Mouse (Mus musculus): ENCODE measurements around the gene Dmwd. TPM values are rescaled to one million over a fixed set of nuclear protein-coding genes. Genes with fewer than 3 reads are reported as not detected.

The Dmwd gene
- 25.1 and 26.0 TPM in 2 replicates for polyA plus RNA-seq (2015; fragmentation: Nextera tagmentation; extraction: Ambion mirVana)

GRCm38 (mm10) chr7:19075723-19076585 is at the start of gene Dmwd:
Dmwd (plus strand) TSS chr7:19076227.
- H3K9me3 ChIP-seq, result no peaks in the 10 kb centered on the region
- H3K27me3 ChIP-seq, result no peaks in the 10 kb centered on the region
- WGBS, result under 1% methylated on average over 90 of the region's 91 CpGs
- peak; percentile 98 for ATAC-seq (ENCODE audit: low read depth)
- peak within 1 kb of the TSS; percentile 98 for H3K9ac ChIP-seq
- peak within 1 kb of the TSS; percentile 79 for H3K4me2 ChIP-seq
- H3K4me3 ChIP-seq, result peak within 1 kb of the TSS; percentile 95
- H3K36me3 ChIP-seq, result peaks cover 31% of the 10 kb centered on the region
- H3K4me1 ChIP-seq (replicated peaks), result peaks cover 28% of the 10 kb centered on the region
- peak within 1 kb of the TSS; percentile 86 for H3K27ac ChIP-seq (replicated peaks)

GRCm38 (mm10) chr7:19028067-19028466 is 48.0 kb upstream of the Dmwd start:
- H3K4me1 ChIP-seq (replicated peaks), result peaks cover 19% of the 10 kb centered on the region
- ATAC-seq (ENCODE audit: low read depth), result no peak
- no peak overlapping the region for H3K4me2 ChIP-seq
- no peak overlapping the region for H3K4me3 ChIP-seq
- peaks cover 8% of the 10 kb centered on the region for H3K27me3 ChIP-seq
- H3K9me3 ChIP-seq, result no peaks in the 10 kb centered on the region
- H3K9ac ChIP-seq, result no peak overlapping the region
- peaks cover 43% of the 10 kb centered on the region for H3K36me3 ChIP-seq
- no peak overlapping the region for H3K27ac ChIP-seq (replicated peaks)

- H3K9me3 ChIP-seq, result no peaks in the 10 kb centered on the region
- no peak overlapping the region for H3K4me3 ChIP-seq
- no peak overlapping the region for H3K9ac ChIP-seq
- H3K4me1 ChIP-seq (replicated peaks), result peaks cover 19% of the 10 kb centered on the region
- ATAC-seq (ENCODE audit: low read depth), result peak; percentile 21
- H3K4me2 ChIP-seq, result no peak overlapping the region
- peaks cover 52% of the 10 kb centered on the region for H3K36me3 ChIP-seq
- WGBS, result 58% methylated on average over 6 of the region's 6 CpGs
- H3K27me3 ChIP-seq, result no peaks in the 10 kb centered on the region
- no peak overlapping the region for H3K27ac ChIP-seq (replicated peaks)
These were observed 46.9 kb upstream of the Dmwd start for GRCm38 (mm10) chr7:19029084-19029653.

GRCm38 (mm10) chr7:19031641-19032040 is 44.4 kb upstream of the Dmwd start:
- Histone ChIP-seq H3K9me3 (no peaks in the 10 kb centered on the region), H3K4me3 (no peak overlapping the region), H3K27me3 (no peaks in the 10 kb centered on the region), H3K36me3 (peaks cover 77% of the 10 kb centered on the region), H3K4me1 (replicated peaks) (no peaks in the 10 kb centered on the region), H3K27ac (replicated peaks) (no peak overlapping the region), H3K9ac (no peak overlapping the region), H3K4me2 (no peak overlapping the region)
- WGBS, result 44% methylated on average over 4 of the region's 4 CpGs
- ATAC-seq (ENCODE audit: low read depth), result no peak

GRCm38 (mm10) chr7:19044616-19045015 is 31.4 kb upstream of the Dmwd start:
- no peak for ATAC-seq (ENCODE audit: low read depth)
- Histone ChIP-seq H3K4me3 (no peak overlapping the region), H3K36me3 (peaks cover 99% of the 10 kb centered on the region), H3K27ac (replicated peaks) (no peak overlapping the region), H3K27me3 (no peaks in the 10 kb centered on the region), H3K9me3 (no peaks in the 10 kb centered on the region), H3K9ac (no peak overlapping the region), H3K4me1 (replicated peaks) (no peaks in the 10 kb centered on the region), H3K4me2 (no peak overlapping the region)
- 96% methylated on average over 6 of the region's 6 CpGs for WGBS

GRCm38 (mm10) chr7:19046286-19047069 is 29.5 kb upstream of the Dmwd start:
- Histone ChIP-seq H3K4me3 (no peak overlapping the region), H3K27me3 (no peaks in the 10 kb centered on the region), H3K36me3 (peaks cover 99% of the 10 kb centered on the region), H3K9me3 (no peaks in the 10 kb centered on the region), H3K27ac (replicated peaks) (no peak overlapping the region), H3K4me2 (no peak overlapping the region), H3K4me1 (replicated peaks) (no peaks in the 10 kb centered on the region), H3K9ac (no peak overlapping the region)
- ATAC-seq (ENCODE audit: low read depth), result no peak
- 94% methylated on average over 11 of the region's 11 CpGs for WGBS

GRCm38 (mm10) chr7:19048006-19048527 is 28.0 kb upstream of the Dmwd start:
- Histone ChIP-seq H3K27me3 (no peaks in the 10 kb centered on the region), H3K27ac (replicated peaks) (no peak overlapping the region), H3K9ac (no peak overlapping the region), H3K4me3 (no peak overlapping the region), H3K36me3 (peaks cover 94% of the 10 kb centered on the region), H3K9me3 (no peaks in the 10 kb centered on the region), H3K4me1 (replicated peaks) (no peaks in the 10 kb centered on the region), H3K4me2 (no peak overlapping the region)
- ATAC-seq (ENCODE audit: low read depth), result no peak
- 91% methylated on average over 14 of the region's 14 CpGs for WGBS

- no peak for ATAC-seq (ENCODE audit: low read depth)
- no peak overlapping the region for H3K4me2 ChIP-seq
These were observed 26.8 kb upstream of the Dmwd start for GRCm38 (mm10) chr7:19049252-19049651.

GRCm38 (mm10) chr7:19050172-19050571 is 25.9 kb upstream of the Dmwd start:
- 91% methylated on average over 8 of the region's 8 CpGs for WGBS
- Histone ChIP-seq H3K4me3 (no peak overlapping the region), H3K9ac (no peak overlapping the region), H3K27me3 (no peaks in the 10 kb centered on the region), H3K4me1 (replicated peaks) (peaks cover 11% of the 10 kb centered on the region), H3K27ac (replicated peaks) (no peak overlapping the region), H3K36me3 (peaks cover 74% of the 10 kb centered on the region), H3K4me2 (no peak overlapping the region), H3K9me3 (no peaks in the 10 kb centered on the region)
- ATAC-seq (ENCODE audit: low read depth), result no peak

More at GRCm38 (mm10) chr7:19049252-19049651, 26.8 kb upstream of the Dmwd start:
- Histone ChIP-seq H3K9me3 (no peaks in the 10 kb centered on the region), H3K27ac (replicated peaks) (no peak overlapping the region), H3K36me3 (peaks cover 83% of the 10 kb centered on the region), H3K4me1 (replicated peaks) (peaks cover 4% of the 10 kb centered on the region), H3K27me3 (no peaks in the 10 kb centered on the region), H3K4me3 (no peak overlapping the region), H3K9ac (no peak overlapping the region)
- 90% methylated on average over 5 of the region's 5 CpGs for WGBS

GRCm38 (mm10) chr7:19051161-19051560 is 24.9 kb upstream of the Dmwd start:
- H3K9ac ChIP-seq, result no peak overlapping the region
- no peak overlapping the region for H3K27ac ChIP-seq (replicated peaks)
- no peak for ATAC-seq (ENCODE audit: low read depth)
- no peaks in the 10 kb centered on the region for H3K9me3 ChIP-seq
- 78% methylated on average over 4 of the region's 4 CpGs for WGBS
- no peak overlapping the region for H3K4me3 ChIP-seq
- H3K36me3 ChIP-seq, result peaks cover 64% of the 10 kb centered on the region
- H3K4me1 ChIP-seq (replicated peaks), result peaks cover 11% of the 10 kb centered on the region
- H3K27me3 ChIP-seq, result no peaks in the 10 kb centered on the region
- no peak overlapping the region for H3K4me2 ChIP-seq

GRCm38 (mm10) chr7:19052345-19053135 is 23.5 kb upstream of the Dmwd start:
- Histone ChIP-seq H3K4me2 (no peak overlapping the region), H3K9me3 (no peaks in the 10 kb centered on the region), H3K36me3 (peaks cover 50% of the 10 kb centered on the region), H3K4me3 (no peak overlapping the region), H3K4me1 (replicated peaks) (peaks cover 11% of the 10 kb centered on the region), H3K27ac (replicated peaks) (no peak overlapping the region), H3K27me3 (no peaks in the 10 kb centered on the region), H3K9ac (no peak overlapping the region)
- WGBS, result 91% methylated on average over 15 of the region's 15 CpGs
- no peak for ATAC-seq (ENCODE audit: low read depth)
